Mouse (Mus musculus) left cerebral cortex, adult 8-10 months (tissue): ENCODE measurements around the gene Nos1ap. TPM values are rescaled to one million over a fixed set of nuclear protein-coding genes. Genes with fewer than 3 reads are reported as not detected.

Experiments
- DNase-seq, 2 experiments: peaks; one replicate each; pipeline ENCODE4 v3.0.0; 2022; ENCODE audit warnings: low spot score in 2 of 2
- total RNA-seq, 4 experiments: library from RNA; stranded (reverse); gene quantifications; 2 replicates each; pipeline ENCODE4 v1.2.4; 2022

Gene Nos1ap
- total RNA-seq = 100 to 1,000 TPM; 191 to 209 (median 206) TPM

GRCm38 (mm10) chr1:170589219-170590040 is at the start of gene Nos1ap:
Gene Nos1ap (minus strand): TSS chr1:170589861.
- peak; percentile 67 to 70 for DNase-seq

- DNase-seq = no peak
Measured at GRCm38 (mm10) chr1:170638941-170639340, 49.3 kb upstream of the Nos1ap start.

- DNase-seq = no peak
Measured at GRCm38 (mm10) chr1:170632856-170633255, 43.2 kb upstream of the Nos1ap start.

- peak; percentile 66 to 69 for DNase-seq
Measured at GRCm38 (mm10) chr1:170632385-170632784, 42.7 kb upstream of the Nos1ap start.

- no peak for DNase-seq
Measured at GRCm38 (mm10) chr1:170631571-170631970, 41.9 kb upstream of the Nos1ap start.

- no peak for DNase-seq
Measured at GRCm38 (mm10) chr1:170630489-170630888, 40.8 kb upstream of the Nos1ap start.

GRCm38 (mm10) chr1:170623432-170623831 is 33.8 kb upstream of the Nos1ap start:
- no peak for DNase-seq

- no peak for DNase-seq
Measured at GRCm38 (mm10) chr1:170622934-170623333, 33.3 kb upstream of the Nos1ap start.

GRCm38 (mm10) chr1:170619686-170620374 is 30.2 kb upstream of the Nos1ap start:
- no peak for DNase-seq

- peak; percentile 26 to 51 for DNase-seq
Measured at GRCm38 (mm10) chr1:170612968-170613872, 23.6 kb upstream of the Nos1ap start.

GRCm38 (mm10) chr1:170611631-170612030 is 22.0 kb upstream of the Nos1ap start:
- DNase-seq = no peak

- DNase-seq = no peak
Measured at GRCm38 (mm10) chr1:170610695-170611094, 21.0 kb upstream of the Nos1ap start.

- no peak for DNase-seq
Measured at GRCm38 (mm10) chr1:170610289-170610688, 20.6 kb upstream of the Nos1ap start.

GRCm38 (mm10) chr1:170609872-170610271 is 20.2 kb upstream of the Nos1ap start:
- DNase-seq = no peak

GRCm38 (mm10) chr1:170608461-170609071 is 18.9 kb upstream of the Nos1ap start:
- no peak for DNase-seq

- no peak for DNase-seq
Measured at GRCm38 (mm10) chr1:170607231-170607917, 17.7 kb upstream of the Nos1ap start.

GRCm38 (mm10) chr1:170605228-170606001 is 15.8 kb upstream of the Nos1ap start:
- DNase-seq = no peak

- no peak for DNase-seq
Measured at GRCm38 (mm10) chr1:170594575-170594974, 4.9 kb upstream of the Nos1ap start.

- DNase-seq = no peak
Measured at GRCm38 (mm10) chr1:170590531-170590930, 870 bp upstream of the Nos1ap start.

GRCm38 (mm10) chr1:170590041-170590360 is 340 bp upstream of the Nos1ap start:
- no peak for DNase-seq
